Mouse (Mus musculus) spleen, adult 12 weeks (tissue): ENCODE measurements around the gene Chrna10.

Source experiments
- DNase-seq: peaks from one replicate; pipeline ENCODE4 v3.0.0; 2022; ENCODE audit warnings: low spot score

The Chrna10 gene

DNA sequence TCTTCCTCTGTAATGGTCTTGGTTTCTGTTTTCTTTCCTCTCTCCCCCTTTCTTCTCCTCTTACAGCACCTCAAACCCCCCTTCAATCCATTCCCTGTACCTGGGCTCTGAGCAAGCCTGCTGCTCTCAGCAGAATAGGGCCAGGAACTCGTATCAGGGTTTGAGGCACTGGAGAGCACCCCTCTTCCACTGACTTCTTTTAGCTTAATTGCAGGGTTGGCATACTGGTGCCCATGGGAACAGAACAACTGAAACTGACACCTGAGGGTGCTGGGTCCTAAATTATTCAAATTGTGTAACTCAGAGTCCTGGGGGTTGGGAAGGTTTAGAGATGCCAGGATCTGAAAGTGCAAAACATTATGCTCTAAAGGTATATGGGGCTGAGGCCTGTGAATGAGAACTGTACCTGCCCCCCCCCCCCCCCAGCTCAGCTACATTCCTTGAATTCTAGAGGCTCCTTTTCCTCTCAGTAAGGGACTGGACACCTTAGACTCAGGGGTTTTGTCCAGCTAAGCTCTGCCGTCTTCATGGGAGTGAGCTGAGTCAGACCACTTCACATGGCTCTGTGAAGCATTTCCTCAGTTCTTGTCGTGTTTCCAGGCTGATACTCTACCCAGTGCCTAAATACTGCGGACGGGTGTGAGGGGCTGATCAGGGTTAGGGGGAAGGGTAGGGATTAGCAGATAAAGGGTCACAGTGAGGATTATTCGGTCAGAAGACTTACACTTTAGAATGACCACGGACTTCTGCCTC lies at the start of gene Chrna10:
Gene Chrna10 (minus strand): TSS at position 250 of the 753 bp plus-strand sequence.
- DNase-seq: no peak

DNA sequence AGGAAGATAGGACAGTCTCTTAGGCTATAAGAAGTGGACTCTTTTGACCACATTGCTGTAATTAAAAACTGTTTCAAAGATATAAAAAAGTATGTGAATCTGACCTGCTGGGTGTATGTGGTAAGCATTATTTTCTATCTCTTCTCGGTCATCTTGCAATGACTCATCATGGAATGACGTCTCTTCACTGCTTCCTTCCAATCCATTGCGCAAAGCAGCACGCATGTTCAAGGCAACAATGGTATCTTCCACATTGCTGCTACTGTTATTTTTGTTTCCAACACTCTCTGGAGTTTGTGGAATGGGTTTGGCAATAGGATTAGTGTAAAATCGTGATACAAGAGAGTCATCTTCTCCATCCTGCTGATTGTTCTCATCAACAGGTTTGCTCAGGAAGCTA lies 37.1 kb upstream of the Chrna10 start:
- DNase-seq: no peak

DNA sequence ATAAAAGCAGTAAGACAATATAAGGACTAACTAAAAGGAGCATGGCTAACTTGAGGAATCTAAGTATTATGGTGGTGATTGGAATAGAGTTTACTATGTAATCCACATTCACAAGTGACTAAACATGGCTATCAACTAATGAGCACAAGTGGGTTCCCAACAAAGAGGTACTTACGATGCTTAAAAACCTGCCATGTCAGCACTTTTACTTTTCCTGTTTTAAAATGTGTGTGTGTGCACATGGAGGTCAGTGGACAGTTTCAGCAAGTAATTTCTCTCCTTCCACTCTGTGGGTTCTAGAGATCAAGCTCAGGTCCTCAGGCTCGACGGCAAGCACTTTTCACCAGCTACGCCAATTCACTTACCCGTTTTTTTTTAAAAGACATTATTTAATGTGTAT lies 21.3 kb upstream of the Chrna10 start:
- DNase-seq: no peak

DNA sequence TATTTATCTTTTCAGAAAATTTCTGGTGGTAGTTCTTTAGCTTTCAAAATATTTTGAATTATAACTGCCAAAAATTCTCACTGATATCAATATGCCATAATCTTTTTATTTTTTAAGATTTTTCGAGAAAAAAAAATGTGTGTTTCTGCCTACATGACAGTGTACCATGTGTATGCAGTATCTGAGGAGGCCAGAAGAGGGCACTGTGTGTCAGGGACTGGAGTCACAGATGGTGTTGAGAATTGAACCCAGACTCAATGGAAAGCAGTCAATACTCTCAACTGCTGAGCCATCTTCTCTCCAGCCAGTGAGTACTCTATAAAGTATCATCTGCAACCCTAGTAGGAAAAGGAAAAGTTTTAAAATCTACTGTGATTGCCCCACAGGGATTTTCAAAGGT lies 20.8 kb upstream of the Chrna10 start:
- DNase-seq: no peak

DNA sequence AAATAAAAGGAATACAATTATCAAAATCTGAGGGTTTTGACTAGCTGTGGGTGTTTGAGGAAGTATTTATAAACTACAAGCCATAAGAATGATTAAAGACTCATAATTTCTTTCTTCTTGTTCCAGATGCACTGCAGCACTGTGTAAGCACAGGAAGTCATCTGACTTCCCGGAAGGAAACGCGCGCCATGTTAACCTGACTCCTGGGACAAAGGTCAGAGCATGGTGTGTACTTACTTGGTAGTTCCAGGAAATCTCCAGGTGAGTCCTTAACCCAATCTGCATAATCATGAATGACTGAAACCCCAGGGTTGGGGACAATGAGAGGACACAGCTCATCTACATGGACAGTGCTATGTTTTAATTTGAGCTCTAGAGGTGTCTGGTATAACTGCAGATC lies 15.8 kb upstream of the Chrna10 start:
- no peak for DNase-seq

DNA sequence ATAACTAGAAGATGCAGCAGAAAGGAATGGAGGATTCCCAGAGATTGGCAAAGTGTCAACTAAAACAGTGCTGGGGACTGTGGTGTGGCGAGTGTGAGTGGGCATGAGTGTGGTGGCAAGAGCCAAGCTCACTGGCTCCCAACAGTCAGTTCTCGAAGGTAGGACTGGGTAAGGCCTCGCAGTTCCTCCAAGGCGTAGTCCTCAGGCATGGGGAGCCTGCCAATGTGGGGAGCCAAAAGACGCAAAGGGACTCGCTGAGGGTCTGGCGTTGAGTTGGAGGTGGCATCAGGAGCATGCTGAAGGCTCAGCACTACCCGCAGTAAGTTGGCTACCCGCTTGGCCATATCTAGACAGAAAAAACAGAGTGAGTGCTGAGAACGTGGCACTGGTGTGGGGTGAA lies 3.7 kb upstream of the Chrna10 start:
- no peak for DNase-seq

DNA sequence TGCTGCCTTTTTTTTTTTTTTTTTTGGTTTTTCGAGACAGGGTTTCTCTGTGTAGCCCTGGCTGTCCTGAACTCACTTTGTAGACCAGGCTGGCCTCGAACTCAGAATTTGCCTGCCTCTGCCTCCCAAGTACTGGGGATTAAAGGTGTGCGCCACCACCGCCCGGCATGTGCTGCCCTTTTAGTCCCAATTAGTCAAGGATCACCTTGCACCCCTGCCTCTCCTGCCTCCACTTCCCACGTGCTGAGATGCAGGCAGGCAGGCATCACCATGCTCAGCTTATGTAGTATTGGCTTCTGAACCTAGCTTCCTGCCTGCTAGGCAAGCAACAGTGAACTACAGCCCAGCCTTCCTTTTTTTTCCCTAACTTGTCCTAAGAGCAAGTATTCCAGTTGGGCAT lies 754 bp upstream of the Chrna10 start:
- DNase-seq: no peak

DNA sequence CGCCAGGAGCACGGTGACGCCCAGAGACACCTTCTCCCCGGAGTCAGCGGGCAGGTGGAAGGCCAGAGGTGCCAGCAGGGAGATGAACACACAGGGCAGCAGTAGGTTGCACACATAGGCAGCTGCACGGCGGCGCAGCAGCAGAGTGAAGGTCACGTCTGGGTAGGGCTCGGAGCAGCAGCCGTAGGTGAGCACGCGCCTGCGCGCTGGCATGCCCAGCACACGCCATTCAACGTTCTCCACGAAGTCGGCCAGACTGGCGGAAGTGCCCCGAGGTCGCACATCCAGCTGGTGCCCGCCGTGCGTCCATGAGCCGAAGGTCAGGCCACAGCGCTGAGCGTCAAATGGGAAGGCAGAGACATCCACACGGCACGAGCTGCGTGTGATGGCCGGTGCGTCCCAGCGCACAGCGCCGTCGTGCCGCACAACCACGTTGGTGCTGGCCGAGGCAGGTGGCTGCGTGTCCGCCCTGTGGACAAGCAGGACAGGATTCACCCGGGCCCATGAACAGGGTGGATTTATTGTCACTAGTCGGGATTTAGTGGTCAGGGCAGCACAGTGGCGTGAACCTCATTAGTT lies 3.4 kb downstream of the Chrna10 start:
- no peak for DNase-seq

DNA sequence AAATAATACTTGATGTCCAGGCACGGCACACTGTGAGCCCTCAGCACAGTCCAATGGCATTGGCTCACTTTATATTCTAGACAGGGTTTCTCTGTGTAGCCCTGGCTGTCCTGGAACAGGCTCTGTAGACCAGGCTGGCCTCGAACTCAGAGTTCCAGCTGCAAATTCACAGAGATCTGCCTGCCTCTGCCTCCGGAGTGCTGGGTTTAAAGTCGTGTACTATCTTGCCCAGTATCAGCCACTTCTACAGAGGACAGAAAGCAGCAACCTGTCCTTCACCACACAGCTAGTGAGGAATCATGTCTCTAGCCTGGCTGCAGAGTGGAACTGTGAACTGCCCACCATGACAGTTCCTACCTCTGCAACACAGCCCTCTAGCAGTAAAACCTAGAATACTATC lies 6.9 kb downstream of the Chrna10 start:
- DNase-seq: no peak

DNA sequence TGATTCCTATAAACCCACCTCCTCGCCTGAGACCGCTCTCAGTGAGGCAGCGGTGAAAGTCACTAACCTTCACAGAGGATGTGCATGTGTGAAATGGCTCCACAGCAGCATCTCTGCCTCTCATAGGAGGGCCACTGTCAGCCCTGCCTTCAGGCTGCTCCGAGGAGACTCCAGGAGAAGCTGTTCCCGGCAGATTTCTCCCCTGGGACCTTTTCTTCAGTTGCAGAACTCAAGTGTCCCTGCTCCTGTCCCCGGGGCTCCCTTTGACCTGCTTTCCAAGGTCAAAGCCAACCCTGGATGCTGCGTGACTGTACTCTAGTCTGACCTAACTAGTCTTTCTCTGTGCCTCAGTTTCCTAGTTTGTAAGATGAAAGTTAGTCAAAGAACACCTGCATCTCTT lies 7.5 kb downstream of the Chrna10 start, which contains the start of gene Art5:
Gene Art5 (minus strand): TSS at position 319 of the 400 bp plus-strand sequence.
- no peak for DNase-seq

DNA sequence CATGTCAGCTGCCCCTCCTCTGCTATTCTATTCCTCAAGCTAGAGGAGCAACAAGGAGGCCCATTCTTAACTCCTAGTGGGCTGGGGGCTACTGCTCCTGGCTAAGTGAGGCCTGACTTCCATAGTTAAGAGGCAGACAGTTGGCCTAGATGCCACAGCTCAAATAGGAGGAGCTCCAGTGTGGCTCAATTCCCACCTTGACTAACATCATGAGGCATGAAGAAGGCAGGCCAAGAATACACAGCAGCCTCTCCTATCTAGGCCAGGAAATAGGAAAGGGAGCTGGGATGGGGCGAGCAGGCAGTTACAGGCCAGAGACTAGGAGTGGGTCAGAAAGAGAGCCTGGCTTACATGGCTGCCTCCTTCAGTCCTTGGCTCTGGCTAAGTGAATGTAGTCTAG lies 8.4 kb downstream of the Chrna10 start:
- DNase-seq: no peak

DNA sequence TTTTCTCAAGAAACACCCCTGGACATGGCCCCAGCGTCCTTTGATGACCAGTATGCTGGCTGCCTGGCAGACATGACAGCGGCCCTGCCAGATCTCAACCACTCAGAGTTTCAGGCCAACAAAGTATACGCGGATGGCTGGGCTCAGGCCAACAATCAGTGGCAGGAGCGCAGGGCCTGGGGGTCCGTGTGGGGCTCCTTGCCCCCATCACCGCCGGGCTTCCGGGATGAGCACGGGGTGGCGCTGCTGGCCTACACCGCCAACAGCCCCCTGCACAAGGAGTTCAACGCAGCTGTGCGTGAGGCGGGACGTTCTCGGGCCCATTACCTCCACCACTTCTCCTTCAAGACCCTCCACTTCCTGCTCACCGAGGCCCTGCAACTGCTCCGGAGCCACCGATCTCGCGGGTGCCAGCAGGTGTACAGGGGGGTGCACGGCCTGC lies 9.9 kb downstream of the Chrna10 start:
- no peak for DNase-seq

DNA sequence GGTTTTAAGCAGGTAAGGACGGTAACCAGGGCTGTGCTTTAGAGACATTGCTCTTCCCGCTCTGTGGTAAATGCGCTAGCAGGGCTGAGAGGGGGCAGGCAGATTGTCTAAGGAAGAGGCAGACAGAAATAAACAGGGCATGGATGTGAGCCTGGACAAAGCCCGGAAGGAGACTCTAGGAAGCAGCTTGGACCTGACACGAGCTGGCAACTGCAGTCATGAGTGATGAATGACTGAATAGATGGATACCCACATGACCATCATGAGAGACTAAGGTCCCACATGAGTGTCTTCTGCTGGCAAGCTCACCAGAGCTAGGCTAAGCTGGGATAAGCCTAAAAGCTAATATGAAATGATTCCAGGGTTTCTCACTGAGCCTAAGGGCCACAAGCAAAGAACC lies 12.5 kb downstream of the Chrna10 start:
- DNase-seq: no peak

DNA sequence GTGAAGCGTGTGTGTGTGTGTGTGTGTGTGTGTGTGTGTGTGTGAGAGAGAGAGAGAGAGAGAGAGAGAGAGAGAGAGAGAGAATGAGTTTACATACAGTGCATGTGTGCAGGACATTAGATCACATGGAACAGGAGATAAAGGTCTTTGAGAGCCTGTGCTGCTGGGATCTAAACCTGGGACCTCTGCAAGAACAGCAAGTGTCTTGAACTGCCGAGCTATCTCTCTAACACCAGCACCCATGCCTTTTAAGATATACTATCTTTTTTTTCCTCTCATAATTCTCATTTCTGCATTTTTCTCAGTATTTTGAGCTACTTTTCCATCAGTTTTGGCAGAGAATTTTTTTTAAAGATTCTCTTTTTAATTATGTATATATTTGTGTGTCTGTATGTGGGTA lies 13.1 kb downstream of the Chrna10 start:
- no peak for DNase-seq

DNA sequence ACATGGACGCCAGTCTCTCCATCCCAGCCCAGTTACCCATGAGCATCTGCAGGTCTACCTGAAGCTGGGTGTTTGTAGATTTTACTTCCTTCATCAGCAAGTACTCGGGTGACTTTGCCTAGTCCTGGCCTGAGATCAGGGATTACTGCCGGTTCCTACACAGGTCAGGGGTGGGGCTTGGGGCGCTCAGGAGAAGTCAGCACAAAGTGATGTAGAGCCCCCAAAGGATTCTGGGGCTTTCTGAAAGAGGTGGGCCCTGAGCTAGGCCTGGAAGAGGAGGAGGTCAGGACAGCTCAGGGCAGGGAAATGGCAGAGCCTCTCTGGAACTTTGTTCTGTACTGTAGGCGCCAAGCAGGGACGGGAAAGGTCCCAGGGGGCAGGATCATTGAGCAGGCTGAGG lies 13.9 kb downstream of the Chrna10 start:
- no peak for DNase-seq

DNA sequence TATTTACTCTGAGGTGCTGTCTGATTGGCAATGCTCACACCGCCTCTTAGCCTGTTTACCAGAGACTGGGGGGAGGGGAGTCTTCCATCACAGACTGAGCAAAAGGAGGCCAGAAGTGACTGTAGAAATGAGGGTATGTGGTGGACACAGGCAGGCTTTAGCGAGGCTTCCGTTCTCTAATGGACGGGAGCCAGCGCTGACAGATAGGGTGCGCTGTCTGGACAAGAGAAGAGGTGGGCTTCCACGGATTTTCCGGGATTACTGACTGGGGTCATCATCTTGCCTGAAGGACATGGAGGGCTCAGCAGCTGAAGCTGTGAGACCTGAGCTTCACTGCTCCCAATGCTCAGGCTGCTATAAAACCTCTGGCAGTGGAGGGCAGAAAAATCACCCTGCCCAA lies 14.4 kb downstream of the Chrna10 start:
- no peak for DNase-seq

DNA sequence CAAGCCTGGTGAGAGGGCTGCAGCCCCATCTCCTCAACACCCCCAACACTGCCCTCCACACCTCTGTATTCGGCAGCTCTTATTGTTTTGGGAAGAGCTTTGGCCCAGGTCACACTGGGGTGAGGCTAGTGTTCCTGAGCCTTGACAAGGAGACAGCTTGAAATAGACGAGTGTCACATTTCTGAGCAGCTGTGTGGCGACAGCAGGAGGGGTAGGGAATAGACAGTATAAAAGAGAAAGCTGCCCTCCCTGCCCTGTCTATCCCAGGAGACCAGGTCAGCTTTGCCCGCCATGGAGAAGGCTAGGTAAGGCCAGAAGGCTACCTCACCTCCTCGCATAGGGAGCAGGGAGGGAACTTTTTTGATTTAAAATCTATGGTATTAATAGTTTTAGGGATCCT lies 15.1 kb downstream of the Chrna10 start, which contains the start of gene Art1:
Gene Art1 (plus strand): TSS at position 257 of the 400 bp plus-strand sequence.
- DNase-seq: no peak

DNA sequence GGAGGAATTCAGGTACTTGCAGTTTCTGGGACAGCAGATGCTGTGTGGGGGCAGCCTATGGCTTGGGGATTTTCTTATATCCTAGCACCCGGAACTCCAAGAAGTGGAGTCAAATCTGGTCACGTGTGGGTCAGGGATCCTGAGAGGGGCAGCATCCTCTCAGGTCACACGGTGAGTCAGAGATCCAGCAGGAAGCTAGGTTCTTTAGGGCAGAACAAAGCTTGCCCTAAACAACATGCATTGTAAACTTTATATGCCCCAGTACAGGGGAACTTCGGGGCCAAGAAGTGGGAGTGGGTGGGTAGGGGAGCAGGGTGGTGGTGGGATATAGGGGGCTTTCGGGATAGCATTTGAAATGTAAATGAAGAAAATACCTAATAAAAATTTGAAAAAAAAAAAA lies 15.8 kb downstream of the Chrna10 start:
- DNase-seq: no peak

DNA sequence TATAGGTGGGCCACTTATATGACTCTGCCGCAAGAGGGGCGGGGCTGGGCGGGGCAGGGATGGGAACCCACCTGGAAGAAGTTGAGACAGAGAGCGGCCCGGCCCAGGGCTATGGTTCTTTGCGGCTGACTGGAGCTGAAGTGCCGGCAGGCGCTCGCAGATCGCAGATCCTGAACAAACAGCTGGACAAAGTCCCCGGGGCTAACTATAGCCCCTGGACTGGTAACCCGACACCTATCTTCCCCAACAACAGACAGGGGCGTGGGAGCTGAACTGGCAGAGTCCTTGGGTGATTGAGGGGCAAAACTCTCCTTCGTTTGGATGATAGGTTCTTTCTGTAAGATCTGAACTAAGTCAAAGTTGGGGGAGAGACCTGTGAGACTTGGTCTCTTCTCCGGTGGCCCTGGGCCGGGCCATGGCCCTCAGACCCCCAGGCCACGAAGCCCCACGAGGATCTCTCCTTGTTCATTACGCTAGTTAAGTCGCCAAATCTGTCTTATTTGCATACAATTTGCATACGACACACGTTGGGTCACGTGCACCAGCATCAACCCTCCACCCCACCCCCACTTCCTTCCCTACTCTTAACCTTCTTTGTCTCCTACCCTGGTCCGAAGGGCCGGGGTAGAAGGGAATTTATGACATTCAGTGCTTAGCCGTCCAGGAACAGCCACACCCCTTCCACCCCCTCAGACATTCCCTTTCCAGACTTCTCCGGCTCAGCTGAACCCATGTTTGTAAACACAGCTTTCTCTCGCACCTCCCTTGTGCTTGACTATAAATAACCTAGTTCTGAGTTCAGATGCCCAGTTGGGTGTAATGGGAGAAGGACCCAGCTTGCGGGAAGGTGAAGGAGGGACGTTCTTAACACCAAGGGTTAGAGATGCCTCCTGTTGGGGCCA lies 16.6 kb downstream of the Chrna10 start:
- no peak for DNase-seq

DNA sequence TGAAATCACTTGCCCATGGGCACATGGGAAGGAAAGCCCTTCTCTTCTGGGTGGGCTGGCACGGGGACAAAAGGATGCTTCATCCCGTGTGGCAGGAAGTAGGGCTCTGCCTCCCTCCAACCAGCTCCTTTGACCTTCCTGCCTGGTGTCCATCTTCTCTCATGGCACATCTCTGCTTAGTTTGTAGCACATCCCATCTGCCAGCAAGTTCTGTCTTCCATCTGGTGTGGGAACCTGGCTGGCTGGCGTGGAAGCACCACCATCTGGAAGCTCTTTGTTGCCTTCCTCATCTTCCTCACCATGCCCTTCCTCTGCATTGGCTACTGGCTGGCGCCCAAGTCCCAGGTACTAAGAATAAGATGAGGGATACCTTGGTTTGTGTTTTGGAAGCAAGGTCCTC lies 29.3 kb downstream of the Chrna10 start:
- DNase-seq: no peak

DNA sequence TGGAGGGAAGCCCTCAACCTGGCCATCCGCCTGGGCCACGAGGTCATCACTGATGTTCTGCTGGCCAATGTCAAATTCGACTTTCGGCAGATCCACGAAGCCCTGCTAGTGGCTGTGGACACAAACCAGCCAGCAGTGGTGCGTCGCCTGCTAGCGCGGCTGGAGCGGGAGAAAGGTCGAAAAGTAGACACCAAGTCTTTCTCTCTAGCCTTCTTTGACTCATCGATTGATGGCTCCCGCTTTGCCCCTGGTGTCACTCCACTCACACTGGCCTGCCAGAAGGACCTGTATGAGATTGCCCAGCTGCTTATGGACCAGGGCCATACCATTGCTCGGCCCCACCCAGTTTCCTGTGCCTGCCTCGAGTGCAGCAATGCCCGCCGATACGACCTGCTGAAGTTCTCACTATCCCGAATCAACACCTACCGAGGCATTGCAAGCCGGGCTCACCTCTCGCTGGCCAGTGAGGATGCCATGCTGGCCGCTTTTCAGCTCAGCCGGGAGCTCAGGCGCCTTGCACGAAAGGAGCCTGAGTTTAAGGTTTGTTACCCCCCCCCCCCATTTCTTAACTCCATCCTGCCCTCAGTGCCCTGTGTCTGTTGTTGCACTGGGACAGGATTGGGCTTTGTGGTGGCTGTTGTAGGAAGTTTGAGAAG lies 32.5 kb downstream of the Chrna10 start:
- DNase-seq: no peak

DNA sequence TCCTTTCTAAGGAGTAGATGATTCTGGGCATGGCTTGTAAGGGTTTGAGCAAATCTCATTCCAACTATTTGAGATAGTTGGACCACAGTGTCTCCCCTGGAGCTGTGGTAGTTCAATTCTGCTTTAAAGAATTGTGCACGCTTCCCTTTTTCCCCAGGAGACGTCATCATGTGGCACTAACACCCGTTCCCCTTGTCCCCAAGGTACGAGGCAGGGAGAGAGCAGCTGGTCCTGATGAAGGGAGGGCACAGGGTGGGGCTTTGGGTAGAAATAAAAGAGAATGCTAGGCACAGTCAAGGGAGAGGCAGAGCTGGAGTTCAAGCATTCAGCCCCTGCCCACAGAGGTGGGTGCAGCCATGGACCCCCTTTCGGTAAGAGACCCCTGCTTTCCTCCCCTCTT lies 33.8 kb downstream of the Chrna10 start, which contains the start of gene Trpc2:
Gene Trpc2 (plus strand): TSS at position 301 of the 400 bp plus-strand sequence.
- DNase-seq: no peak
